Mouse (Mus musculus) E14TG2a.4 (cell line): ENCODE measurements at regions not wholly inside any gene's neighbourhood (a gene's known extent, or its start where the extent isn't known, plus 50 kb on each side); places are given as distances from the start of the nearest gene placed in this dataset.

Source experiments
- CTCF ChIP-seq: conservative IDR thresholded peaks from 2 replicates; pipeline ENCODE4 v1.5.1; 2014; ENCODE audit warnings: low read length
- NANOG ChIP-seq: IDR thresholded peaks from 2 replicates; pipeline ENCODE4 v1.6.1; 2014; ENCODE audit warnings: borderline replicate concordance, low read length, mixed read lengths

DNA sequence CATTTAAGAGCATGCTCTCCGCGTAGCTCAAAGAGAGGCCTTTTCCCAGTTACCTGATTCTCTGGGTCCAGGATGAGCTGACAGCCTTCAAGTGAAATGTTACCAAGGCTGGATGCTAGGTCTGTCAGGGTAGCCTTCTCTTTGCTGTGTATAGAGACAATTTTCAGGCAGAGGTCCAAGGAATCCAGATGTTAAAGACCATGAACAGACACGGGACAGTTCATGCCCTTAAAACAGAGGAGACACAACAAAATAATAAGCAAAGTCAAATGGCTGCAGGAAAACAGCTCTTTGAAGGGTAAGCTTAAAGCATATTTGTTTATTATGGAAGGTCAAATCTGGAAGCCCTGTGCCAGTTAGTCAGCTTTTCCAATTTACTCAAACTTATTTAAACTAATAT is 352.8 kb downstream of the Rnd3 start:
- no peak for TF ChIP-seq CTCF
- no peak for TF ChIP-seq NANOG
